Mouse (Mus musculus) heart, embryonic 15.5 days (tissue): Measurements from ENCODE around the gene Proser2. TPM values are rescaled to one million over a fixed set of nuclear protein-coding genes. Genes with fewer than 3 reads are reported as not detected.
A peak's percentile ranks its signal among the peaks of the same experiment; 100 is the strongest.

Source experiments
- ATAC-seq: fragments of 200-750 bp; cut with Nextera tagmentation; replicated peaks from 2 replicates; pipeline ENCODE4 v1.8.0; 2017; ENCODE audit warnings: low read depth, moderate TSS enrichment; ENCODE audit not compliant: insufficient number of reproducible peaks, insufficient read depth, low FRiP score
- H3K27ac ChIP-seq: fragments of 300-500 bp; sonication (generic); 2 replicates; pipeline ENCODE4 v1.5.1; 2015; ENCODE audit warnings: mild to moderate bottlenecking, inconsistent platforms
- H3K27me3 ChIP-seq: fragments of 300-500 bp; sonication (generic); 2 replicates; pipeline ENCODE4 v1.6.1; 2015; ENCODE audit warnings: inconsistent platforms
- H3K36me3 ChIP-seq: fragments of 300-500 bp; sonication (generic); 2 replicates; pipeline ENCODE4 v1.6.1; 2015; ENCODE audit warnings: mild to moderate bottlenecking, inconsistent platforms
- H3K4me1 ChIP-seq: fragments of 300-500 bp; sonication (generic); replicated peaks from 2 replicates; pipeline ENCODE4 v1.6.1; 2015; ENCODE audit warnings: inconsistent platforms
- H3K4me2 ChIP-seq: fragments of 300-500 bp; sonication (generic); 2 replicates; pipeline ENCODE4 v1.6.1; 2015; ENCODE audit warnings: inconsistent platforms, mild to moderate bottlenecking, moderate library complexity
- H3K4me3 ChIP-seq: fragments of 300-500 bp; sonication (generic); 2 replicates; pipeline ENCODE4 v1.5.1; 2015; ENCODE audit warnings: mild to moderate bottlenecking, inconsistent platforms
- H3K9ac ChIP-seq: fragments of 300-500 bp; sonication (generic); 2 replicates; pipeline ENCODE4 v1.6.1; 2015; ENCODE audit warnings: mild to moderate bottlenecking, inconsistent platforms
- H3K9me3 ChIP-seq: fragments of 300-500 bp; sonication (generic); replicated peaks from 2 replicates; pipeline ENCODE4 v1.6.1; 2016; ENCODE audit warnings: inconsistent platforms
- WGBS: fragments of 180-500 bp; shearing (Covaris S2); methylation state at CpG from one replicate; pipeline ENCODE4 v1.1.7; 2015; ENCODE audit warnings: mixed read lengths; 5-methylcytosine and 5-hydroxymethylcytosine counted together
- polyA plus RNA-seq: library from polyadenylated mRNA; unstranded; fragments of >200 nt; fragmentation: Nextera tagmentation; extraction: Ambion mirVana; gene quantifications from 2 replicates; pipeline ENCODE4 v1.2.1, GENCODE M21; 2015

Gene Proser2
- polyA plus RNA-seq, 1 experiment from 2014 or later: 15.2 TPM

GRCm38 (mm10) chr2:6159219-6159618 lies 29.2 kb upstream of the Proser2 start:
- Histone ChIP-seq H3K4me1 (0 out of 2 replicates have a peak, but pooled peaks cover 12% of the 10 kb centered on the region), H3K27ac (no peak overlapping the region), H3K36me3 (no peaks in the 10 kb centered on the region), H3K4me2 (no peak overlapping the region), H3K27me3 (no peaks in the 10 kb centered on the region), H3K4me3 (no peak overlapping the region), H3K9ac (no peak overlapping the region), H3K9me3 (no peaks in the 10 kb centered on the region)
- 88% methylated on average over 9 of the region's 9 CpGs for WGBS
- ATAC-seq: no peak

GRCm38 (mm10) chr2:6157635-6158034 lies 27.6 kb upstream of the Proser2 start:
- ATAC-seq: no peak
- H3K4me3 ChIP-seq: no peak overlapping the region
- H3K9ac ChIP-seq: no peak overlapping the region
- no peaks in the 10 kb centered on the region for H3K9me3 ChIP-seq
- 85% methylated on average over 7 of the region's 7 CpGs for WGBS
- H3K4me2 ChIP-seq: no peak overlapping the region
- no peaks in the 10 kb centered on the region for H3K36me3 ChIP-seq
- no peak overlapping the region for H3K27ac ChIP-seq
- 0 out of 2 replicates have a peak, but pooled peaks cover 12% of the 10 kb centered on the region for H3K4me1 ChIP-seq
- H3K27me3 ChIP-seq: no peaks in the 10 kb centered on the region

- no peak overlapping the region for H3K4me2 ChIP-seq
- no peaks in the 10 kb centered on the region for H3K27me3 ChIP-seq
- no peaks in the 10 kb centered on the region for H3K36me3 ChIP-seq
- 94% methylated on average over 4 of the region's 4 CpGs for WGBS
- H3K4me3 ChIP-seq: no peak overlapping the region
- 0 out of 2 replicates have a peak, but pooled peaks cover 12% of the 10 kb centered on the region for H3K4me1 ChIP-seq
- no peak for ATAC-seq
- H3K9me3 ChIP-seq: no peaks in the 10 kb centered on the region
- H3K9ac ChIP-seq: no peak overlapping the region
- no peak overlapping the region for H3K27ac ChIP-seq
Observed at GRCm38 (mm10) chr2:6157208-6157607, 27.2 kb upstream of the Proser2 start.

- Histone ChIP-seq H3K27me3 (no peaks in the 10 kb centered on the region), H3K9me3 (no peaks in the 10 kb centered on the region), H3K4me1 (no peaks in the 10 kb centered on the region), H3K9ac (no peak overlapping the region), H3K36me3 (no peaks in the 10 kb centered on the region), H3K4me3 (no peak overlapping the region), H3K27ac (no peak overlapping the region), H3K4me2 (no peak overlapping the region)
- WGBS: 89% methylated on average over 5 of the region's 5 CpGs
- ATAC-seq: no peak; the same call in 1 of the 2 replicates
Observed at GRCm38 (mm10) chr2:6149801-6150200, 19.8 kb upstream of the Proser2 start.

GRCm38 (mm10) chr2:6146901-6147300 lies 16.9 kb upstream of the Proser2 start:
- no peaks in the 10 kb centered on the region for H3K27me3 ChIP-seq
- H3K36me3 ChIP-seq: no peaks in the 10 kb centered on the region
- H3K27ac ChIP-seq: no peak overlapping the region
- H3K4me2 ChIP-seq: no peak overlapping the region
- H3K4me1 ChIP-seq: no peaks in the 10 kb centered on the region
- 65% methylated on average over 7 of the region's 7 CpGs for WGBS
- H3K4me3 ChIP-seq: no peak overlapping the region
- no peaks in the 10 kb centered on the region for H3K9me3 ChIP-seq
- no peak for ATAC-seq
- no peak overlapping the region for H3K9ac ChIP-seq

GRCm38 (mm10) chr2:6146257-6146656 lies 16.2 kb upstream of the Proser2 start:
- H3K4me3 ChIP-seq: no peak overlapping the region
- no peak for ATAC-seq
- H3K9ac ChIP-seq: no peak overlapping the region
- no peak overlapping the region for H3K27ac ChIP-seq
- H3K4me2 ChIP-seq: no peak overlapping the region
- no peaks in the 10 kb centered on the region for H3K36me3 ChIP-seq
- H3K27me3 ChIP-seq: no peaks in the 10 kb centered on the region
- no peaks in the 10 kb centered on the region for H3K9me3 ChIP-seq
- H3K4me1 ChIP-seq: no peaks in the 10 kb centered on the region
- WGBS: 88% methylated on average over 4 of the region's 4 CpGs

- H3K27me3 ChIP-seq: no peaks in the 10 kb centered on the region
- 80% methylated on average over 10 of the region's 10 CpGs for WGBS
- H3K4me3 ChIP-seq: no peak overlapping the region
- no peak overlapping the region for H3K27ac ChIP-seq
- no peaks in the 10 kb centered on the region for H3K4me1 ChIP-seq
- H3K9me3 ChIP-seq: no peaks in the 10 kb centered on the region
- no peak overlapping the region for H3K9ac ChIP-seq
- no peak for ATAC-seq
- no peak overlapping the region for H3K4me2 ChIP-seq
- H3K36me3 ChIP-seq: no peaks in the 10 kb centered on the region
Observed at GRCm38 (mm10) chr2:6145611-6146010, 15.6 kb upstream of the Proser2 start.

- no peaks in the 10 kb centered on the region for H3K4me1 ChIP-seq
- 78% methylated on average over 16 of the region's 16 CpGs for WGBS
- H3K9me3 ChIP-seq: no peaks in the 10 kb centered on the region
- no peak overlapping the region for H3K4me2 ChIP-seq
- no peak overlapping the region for H3K9ac ChIP-seq
- ATAC-seq: no peak
- no peaks in the 10 kb centered on the region for H3K27me3 ChIP-seq
- no peaks in the 10 kb centered on the region for H3K36me3 ChIP-seq
- H3K4me3 ChIP-seq: no peak overlapping the region
- no peak overlapping the region for H3K27ac ChIP-seq
Observed at GRCm38 (mm10) chr2:6142915-6143654, 13.1 kb upstream of the Proser2 start.

- H3K4me1 ChIP-seq: no peaks in the 10 kb centered on the region
- 62% methylated on average over 9 of the region's 9 CpGs for WGBS
- H3K9ac ChIP-seq: no peak overlapping the region
- ATAC-seq: no peak
- H3K36me3 ChIP-seq: no peaks in the 10 kb centered on the region
- no peak overlapping the region for H3K4me2 ChIP-seq
- no peaks in the 10 kb centered on the region for H3K9me3 ChIP-seq
- H3K27me3 ChIP-seq: no peaks in the 10 kb centered on the region
- H3K4me3 ChIP-seq: no peak overlapping the region
- no peak overlapping the region for H3K27ac ChIP-seq
Observed at GRCm38 (mm10) chr2:6140572-6141161, 10.7 kb upstream of the Proser2 start.

- WGBS: 82% methylated on average over 19 of the region's 19 CpGs
- H3K27ac ChIP-seq: no peak overlapping the region
- H3K4me1 ChIP-seq: 0 out of 2 replicates have a peak, but pooled peaks cover 2% of the 10 kb centered on the region
- H3K36me3 ChIP-seq: no peaks in the 10 kb centered on the region
- H3K4me3 ChIP-seq: no peak overlapping the region
- H3K9me3 ChIP-seq: no peaks in the 10 kb centered on the region
- no peak overlapping the region for H3K4me2 ChIP-seq
- ATAC-seq: no peak
- no peak overlapping the region for H3K9ac ChIP-seq
- peaks cover 6% of the 10 kb centered on the region; the same call in 1 of the 2 replicates for H3K27me3 ChIP-seq
Observed at GRCm38 (mm10) chr2:6133871-6134270, 3.9 kb upstream of the Proser2 start.

GRCm38 (mm10) chr2:6128881-6129280 lies 1.1 kb downstream of the Proser2 start:
- Histone ChIP-seq H3K4me1 (peaks cover 12% of the 10 kb centered on the region), H3K4me3 (peak overlapping the region; percentile 79), H3K27me3 (peaks cover 6% of the 10 kb centered on the region; the same call in 1 of the 2 replicates), H3K9ac (0 out of 2 replicates have a peak overlapping the region, but pooled peaks have one; percentile 83), H3K27ac (no peak overlapping the region), H3K4me2 (peak overlapping the region; percentile 89), H3K36me3 (no peaks in the 10 kb centered on the region), H3K9me3 (no peaks in the 10 kb centered on the region)
- WGBS: 42% methylated on average over 8 of the region's 8 CpGs
- ATAC-seq: no peak
